Mouse (Mus musculus) T-helper 2 cell (primary cell): ENCODE measurements around the gene Olfr1033.
"Not testable (repeated sequence)": the region's sequence is repeated elsewhere in the genome, so short reads cannot be mapped to it uniquely, and the experiment has no call there.

ENCODE experiments used
- in situ Hi-C: fragments of 300-600 bp; cut with MboI, MseI; formaldehyde crosslinking; loops from one replicate; pipeline ENCODE4 v1.15.1; 2025; ENCODE audit warnings: high pct_unique_total_duplicates

The Olfr1033 gene

GRCm38 (mm10) chr2:86020406-86020805 lies at the start of gene Olfr1033:
Olfr1033 (plus strand) TSS chr2:86020633.
- in situ Hi-C loops: not testable (repeated sequence)

- in situ Hi-C loops: no loop called here
These were observed 46.8 kb upstream of the Olfr1033 start, which contains the start of gene Olfr1029 for GRCm38 (mm10) chr2:85973595-85973994. Olfr1029 (plus strand) TSS chr2:85973895.

- in situ Hi-C loops: no loop called here
These were observed 41.5 kb upstream of the Olfr1033 start, which contains the start of gene Olfr1030 for GRCm38 (mm10) chr2:85978976-85979375. Olfr1030 (plus strand) TSS chr2:85979276.

- in situ Hi-C loops: no loop called here
These were observed 30.4 kb upstream of the Olfr1033 start, which contains the start of gene Olfr1031 for GRCm38 (mm10) chr2:85990004-85990403. Olfr1031 (plus strand) TSS chr2:85990304.

- in situ Hi-C loops: no loop called here
These were observed 15.2 kb upstream of the Olfr1033 start, which contains the start of gene Olfr1032 for GRCm38 (mm10) chr2:86005240-86005639. Olfr1032 (plus strand) TSS chr2:86005540.

GRCm38 (mm10) chr2:86021518-86021917 lies 1.1 kb downstream of the Olfr1033 start:
- in situ Hi-C loops: not testable (repeated sequence)

GRCm38 (mm10) chr2:86045561-86045960 lies 25.1 kb downstream of the Olfr1033 start, which contains the start of gene Olfr1034:
Olfr1034 (plus strand) TSS chr2:86045861.
- in situ Hi-C loops: no loop called here

- in situ Hi-C loops: not testable (repeated sequence)
These were observed 30.3 kb downstream of the Olfr1033 start for GRCm38 (mm10) chr2:86050777-86051176.

- in situ Hi-C loops: not testable (repeated sequence)
These were observed 43.3 kb downstream of the Olfr1033 start for GRCm38 (mm10) chr2:86063766-86064165.

GRCm38 (mm10) chr2:86070189-86070588 lies 49.8 kb downstream of the Olfr1033 start:
- in situ Hi-C loops: no loop called here

- in situ Hi-C loops: not testable (repeated sequence)
These were observed 53.3 kb downstream of the Olfr1033 start, which contains the start of gene Olfr1036 for GRCm38 (mm10) chr2:86073692-86074091. Olfr1036 (plus strand) TSS chr2:86073992.

GRCm38 (mm10) chr2:86080478-86080877 lies 60.0 kb downstream of the Olfr1033 start:
- in situ Hi-C loops: not testable (repeated sequence)

- in situ Hi-C loops: no loop called here
These were observed 66.9 kb downstream of the Olfr1033 start, which contains the start of gene Olfr1037 for GRCm38 (mm10) chr2:86087285-86087684. Olfr1037 (minus strand) TSS chr2:86087385.
